Mouse (Mus musculus) forelimb bud, embryonic 11.5 days (tissue): Measurements from ENCODE around the gene Prr19.
"Not testable (repeated sequence)": the region's sequence is repeated elsewhere in the genome, so short reads cannot be mapped to it uniquely, and the experiment has no call there.

Experiments
- DNase-seq: peaks from one replicate; pipeline ENCODE4 v3.0.0-alpha.2; 2012; ENCODE audit warnings: low read depth, low spot score

The Prr19 gene

DNA sequence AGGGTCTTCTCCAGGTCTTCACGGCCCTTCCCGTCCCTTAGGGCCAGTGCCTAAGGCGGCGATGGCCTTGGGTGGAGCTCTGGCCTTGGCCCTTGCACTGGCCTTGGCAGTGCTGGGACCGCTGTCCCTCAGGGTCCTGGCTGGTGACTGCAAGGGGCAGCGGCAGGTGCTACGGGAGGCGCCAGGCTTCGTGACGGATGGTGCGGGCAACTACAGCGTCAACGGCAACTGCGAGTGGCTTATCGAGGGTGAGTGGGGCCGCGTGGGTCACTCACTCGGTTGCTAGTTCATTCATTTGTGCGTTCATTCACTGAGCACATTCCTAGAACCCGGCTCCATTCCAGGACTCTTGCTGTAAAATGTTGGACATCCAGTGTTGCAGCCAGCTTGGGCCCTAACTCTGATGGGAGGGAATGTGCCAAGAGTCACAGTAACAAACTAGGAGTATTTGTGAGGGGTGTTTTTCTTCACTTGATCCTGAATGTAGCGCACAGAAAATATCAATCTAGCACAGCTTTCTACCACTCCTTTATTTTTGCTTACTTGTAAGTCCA is 16.3 kb downstream of the Prr19 start:
- no peak for DNase-seq

DNA sequence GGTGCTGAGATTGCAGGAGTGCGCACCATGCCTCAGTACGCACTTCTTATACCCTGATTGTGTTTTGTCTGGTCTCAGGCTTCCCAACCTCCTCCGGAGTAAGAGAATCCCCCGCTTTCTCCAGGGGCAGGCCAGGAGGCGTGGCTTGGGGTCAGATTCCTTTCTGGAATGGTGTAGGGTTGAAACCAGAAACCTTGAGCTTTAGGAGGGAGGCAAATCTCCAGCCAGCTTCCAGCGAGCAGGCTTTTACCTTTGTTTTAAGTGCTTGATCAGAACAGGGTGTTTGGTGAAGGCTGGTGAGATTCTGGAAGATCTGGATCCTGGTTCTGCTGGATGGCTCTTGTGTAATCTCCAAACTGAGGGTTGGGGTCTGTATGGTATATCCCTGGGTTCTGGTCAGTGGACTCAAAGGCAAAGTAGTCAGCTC is 20.9 kb downstream of the Prr19 start:
- DNase-seq = peak; percentile 90

DNA sequence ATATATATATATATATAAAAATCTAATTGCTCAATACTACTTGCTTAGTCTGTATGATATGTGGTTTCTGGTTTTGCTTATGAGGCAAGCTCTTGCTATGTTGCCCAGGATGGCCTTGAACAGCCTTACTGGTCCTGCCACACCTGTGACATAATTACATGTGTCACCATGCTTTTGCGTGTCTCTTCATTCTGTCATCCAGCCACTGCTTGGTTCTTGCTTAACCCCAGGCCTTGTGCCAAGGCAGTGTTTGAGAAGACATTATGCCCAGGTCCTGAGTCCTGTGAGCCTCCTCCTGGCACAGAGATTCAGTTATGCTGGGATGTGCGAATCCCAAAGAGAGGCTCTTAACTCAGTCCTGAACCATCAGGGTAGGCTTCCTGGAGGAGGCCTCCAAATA is 22.0 kb downstream of the Prr19 start:
- no peak for DNase-seq

DNA sequence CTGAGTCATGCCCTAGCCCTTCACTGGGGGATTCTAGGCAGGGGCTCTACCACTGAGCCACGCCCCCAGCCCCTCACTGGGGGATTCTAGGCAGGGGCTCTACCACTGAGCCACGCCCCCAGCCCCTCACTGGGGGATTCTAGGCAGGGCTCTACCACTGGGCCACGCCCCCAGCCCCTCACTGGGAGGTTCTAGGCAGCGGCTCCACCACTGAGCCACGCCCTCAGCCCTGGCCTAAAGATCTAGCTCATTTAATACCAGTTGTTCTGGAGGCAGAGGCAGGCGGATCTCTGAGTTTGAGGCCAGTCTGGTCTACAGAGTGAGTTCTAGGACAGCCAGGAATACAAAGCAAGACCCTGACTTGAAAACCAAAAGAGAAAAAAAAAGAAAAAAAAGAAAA is 24.2 kb downstream of the Prr19 start:
- DNase-seq = not testable (repeated sequence)

DNA sequence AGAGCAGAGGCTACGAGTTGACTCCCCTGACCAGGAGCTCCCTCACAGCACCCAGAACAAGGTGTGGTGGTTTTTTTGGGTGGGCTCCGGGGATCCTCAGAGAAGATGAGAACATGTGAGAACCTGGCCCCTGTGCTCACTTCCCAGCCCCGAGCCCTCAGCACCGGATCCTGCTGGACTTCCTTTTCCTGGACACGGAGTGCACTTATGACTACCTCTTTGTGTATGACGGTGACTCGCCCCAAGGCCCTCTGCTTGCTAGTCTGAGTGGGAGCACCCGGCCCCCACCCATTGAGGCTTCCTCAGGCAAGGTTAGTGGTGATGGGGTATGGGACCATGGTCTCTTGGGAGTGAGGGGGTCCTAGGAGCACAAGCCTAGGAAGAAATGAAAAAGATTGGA is 25.0 kb downstream of the Prr19 start:
- DNase-seq = no peak

DNA sequence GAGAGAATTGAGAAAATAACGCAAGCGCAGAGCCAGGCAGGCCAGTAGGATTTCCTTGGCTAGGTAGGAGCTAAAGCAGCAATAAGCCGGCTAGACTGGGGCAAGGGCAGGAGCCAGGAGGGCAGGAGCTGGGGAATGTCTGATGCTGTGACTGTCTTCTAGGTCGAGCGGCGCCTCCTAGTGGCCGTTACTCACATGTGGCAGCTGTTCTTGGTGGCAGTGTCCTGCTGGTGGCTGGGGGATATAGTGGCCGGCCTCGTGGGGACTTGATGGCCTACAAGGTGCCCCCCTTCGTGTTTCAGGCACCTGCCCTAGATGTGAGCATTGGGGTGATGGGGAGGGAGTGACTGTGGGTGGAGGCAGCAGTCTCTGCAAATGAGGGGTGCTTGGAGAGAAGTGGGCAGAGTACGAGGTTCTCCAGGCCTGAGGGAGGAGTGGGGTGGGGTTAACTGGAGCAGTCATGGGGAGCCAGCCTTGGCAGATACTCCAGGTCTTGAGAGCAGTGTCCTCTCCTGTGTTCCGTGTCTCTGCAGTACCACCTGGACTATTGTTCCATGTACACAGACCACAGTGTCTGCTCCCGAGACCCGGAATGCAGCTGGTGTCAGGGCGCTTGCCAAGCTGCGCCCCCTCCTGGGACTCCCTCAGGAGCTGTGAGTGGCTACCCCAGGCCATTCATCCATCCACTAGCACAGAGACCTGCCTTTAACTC is 32.5 kb downstream of the Prr19 start:
- DNase-seq = peak; percentile 69

DNA sequence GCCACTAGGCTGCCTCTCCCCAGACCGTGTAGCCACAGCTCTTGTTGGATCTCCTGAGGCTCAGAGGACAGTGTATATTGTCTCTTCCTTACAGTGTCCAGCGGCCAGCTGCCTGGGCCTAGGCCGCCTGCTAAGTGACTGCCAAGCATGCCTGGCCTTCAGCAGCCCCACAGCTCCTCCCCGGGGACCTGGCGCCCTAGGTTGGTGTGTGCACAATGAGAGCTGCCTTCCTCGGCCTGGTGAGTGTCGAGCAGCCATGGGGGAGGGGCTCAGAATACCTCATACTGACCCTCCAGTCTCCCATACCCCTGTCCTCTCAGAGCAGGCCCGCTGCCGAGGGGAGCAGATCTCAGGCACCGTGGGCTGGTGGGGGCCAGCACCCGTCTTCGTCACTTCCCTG is 33.3 kb downstream of the Prr19 start:
- DNase-seq = no peak

DNA sequence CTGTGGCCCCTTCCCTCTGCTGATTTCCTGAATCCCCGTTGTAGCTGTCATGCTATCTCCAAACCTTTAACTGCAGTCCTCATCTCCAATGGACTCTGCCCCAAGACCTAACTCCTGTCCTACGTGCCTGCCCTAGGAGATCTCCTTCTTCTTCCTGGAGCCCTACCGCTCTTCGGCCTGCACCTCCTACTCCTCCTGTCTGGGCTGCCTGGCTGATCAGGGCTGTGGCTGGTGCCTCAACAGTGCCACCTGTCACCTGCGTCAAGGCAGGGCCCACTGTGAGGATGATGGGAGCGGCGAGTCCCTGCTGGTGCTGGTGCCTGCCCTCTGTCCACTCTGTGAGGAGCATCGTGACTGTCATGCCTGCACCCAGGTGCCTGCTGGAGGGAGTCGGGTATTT is 38.1 kb downstream of the Prr19 start:
- DNase-seq = no peak

DNA sequence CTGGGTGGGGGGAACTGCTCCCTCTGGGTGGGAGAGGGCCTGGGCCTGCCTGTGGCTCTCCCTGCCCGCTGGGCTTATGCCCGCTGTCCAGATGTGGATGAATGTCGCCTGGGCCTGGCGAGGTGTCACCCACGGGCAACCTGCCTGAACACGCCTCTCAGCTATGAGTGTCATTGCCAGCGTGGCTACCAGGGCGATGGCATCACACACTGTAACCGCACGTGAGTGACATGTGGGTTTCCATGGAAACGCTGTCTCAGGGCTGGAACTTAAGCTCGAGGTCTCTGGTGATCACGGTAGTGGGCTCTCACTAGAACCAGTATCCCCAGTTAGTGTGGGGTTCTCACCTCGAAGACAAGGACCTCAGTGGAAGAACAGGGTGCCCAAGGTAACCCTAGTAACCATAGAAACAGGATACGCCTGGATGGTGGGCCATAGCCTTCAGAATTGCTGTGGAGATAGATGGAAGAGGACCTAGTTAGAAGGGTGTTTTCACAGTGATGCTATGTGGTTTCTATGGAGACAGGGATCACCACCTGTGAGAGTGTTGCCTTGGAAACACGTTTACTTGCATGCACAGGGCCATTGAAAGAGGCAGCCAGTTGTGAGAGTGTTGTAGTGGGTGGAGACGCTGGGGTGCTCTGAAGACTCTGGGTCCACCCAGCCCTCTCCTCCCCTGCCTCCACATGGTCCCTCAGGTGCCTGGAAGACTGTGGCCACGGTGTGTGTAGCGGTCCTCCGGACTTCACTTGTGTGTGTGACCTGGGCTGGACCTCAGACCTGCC is 40.0 kb downstream of the Prr19 start:
- DNase-seq = no peak

DNA sequence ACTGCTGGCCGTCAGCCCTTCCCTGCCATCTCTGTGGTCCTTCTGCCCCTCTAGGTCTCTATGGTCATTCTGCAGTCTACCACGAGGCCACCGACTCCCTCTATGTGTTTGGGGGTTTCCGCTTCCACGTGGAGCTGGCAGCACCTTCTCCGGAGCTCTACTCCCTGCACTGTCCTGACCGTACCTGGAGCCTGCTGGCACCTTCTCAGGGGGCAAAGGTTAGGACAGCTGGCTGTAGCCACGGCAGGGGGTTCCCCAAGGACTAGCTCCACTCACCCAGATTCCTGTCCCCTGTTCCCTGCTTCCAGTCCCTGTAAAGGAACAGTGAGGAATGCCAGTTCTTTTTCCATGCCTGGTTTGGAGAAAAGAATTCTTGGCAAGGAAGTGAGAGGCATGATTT is 47.6 kb downstream of the Prr19 start:
- no peak for DNase-seq
